Mouse (Mus musculus) hematopoietic stem cell, adult 5-6 weeks (primary cell): ENCODE results near the gene Ric8b. TPM values are rescaled to one million over a fixed set of nuclear protein-coding genes. Genes with fewer than 3 reads are reported as not detected.

Source experiments
- total RNA-seq: library from RNA; stranded (forward); fragments of 172-1452, 232-1000 nt; gene quantifications from 2 replicates; pipeline ENCODE4 v1.2.3, GENCODE M21; 2017

The Ric8b gene
- total RNA-seq, 1 experiment from 2014 or later = 27.2 TPM

Other genes starting within 250 kb of the Ric8b start
- not detected in 2 replicates for gene Rfx4, start 161.6 kb upstream of the Ric8b start, total RNA-seq
- 2.2 and 2.7 TPM in 2 replicates for gene Fhl4, start 184.9 kb downstream of the Ric8b start, total RNA-seq
- gene Tmem263, start 185.0 kb downstream of the Ric8b start, total RNA-seq = 21.8 and 26.0 TPM in 2 replicates
- gene Mterf2, start 210.4 kb downstream of the Ric8b start, total RNA-seq = 18.2 and 34.0 TPM in 2 replicates